Mouse (Mus musculus) hindbrain, embryonic 16.5 days (tissue): ENCODE results near the gene Plxnb2. TPM values are rescaled to one million over a fixed set of nuclear protein-coding genes. Genes with fewer than 3 reads are reported as not detected.
A peak's percentile ranks its signal among the peaks of the same experiment; 100 is the strongest.

Experiments used
- ATAC-seq: fragments of 200-750 bp; cut with Nextera tagmentation; 2 replicates; pipeline ENCODE4 v1.8.0; 2017; ENCODE audit warnings: moderate TSS enrichment, moderate library complexity
- H3K27ac ChIP-seq: fragments of 300-500 bp; sonication (generic); 2 replicates; pipeline ENCODE4 v1.5.1; 2014; ENCODE audit warnings: low read depth, mild to moderate bottlenecking, control low read depth, low read length, moderate library complexity
- H3K27me3 ChIP-seq: fragments of 300-500 bp; sonication (generic); replicated peaks from 2 replicates; pipeline ENCODE4 v1.6.1; 2014; ENCODE audit warnings: low read length; ENCODE audit not compliant: control insufficient read depth, insufficient read depth
- H3K36me3 ChIP-seq: fragments of 300-500 bp; sonication (generic); 2 replicates; pipeline ENCODE4 v1.6.1; 2014; ENCODE audit warnings: mild to moderate bottlenecking, low read length, moderate library complexity, mixed read lengths; ENCODE audit not compliant: control insufficient read depth, insufficient read depth
- H3K4me1 ChIP-seq: fragments of 300-500 bp; sonication (generic); 2 replicates; pipeline ENCODE4 v1.6.1; 2014; ENCODE audit warnings: low read depth, low read length; ENCODE audit not compliant: control insufficient read depth, insufficient read depth
- H3K4me2 ChIP-seq: fragments of 300-500 bp; sonication (generic); 2 replicates; pipeline ENCODE4 v1.6.1; 2014; ENCODE audit warnings: mild to moderate bottlenecking, low read length, control low read depth, moderate library complexity
- H3K4me3 ChIP-seq: fragments of 300-500 bp; sonication (generic); 2 replicates; pipeline ENCODE4 v1.5.1; 2014; ENCODE audit warnings: mild to moderate bottlenecking, low read length, control low read depth, moderate library complexity
- H3K9ac ChIP-seq: fragments of 300-500 bp; sonication (generic); 2 replicates; pipeline ENCODE4 v1.6.1; 2014; ENCODE audit warnings: low read depth, mild to moderate bottlenecking, control low read depth, low read length, moderate library complexity
- H3K9me3 ChIP-seq: fragments of 300-500 bp; sonication (generic); 2 replicates; pipeline ENCODE4 v1.6.1; 2014; ENCODE audit warnings: mild to moderate bottlenecking, low read length, moderate library complexity; ENCODE audit not compliant: control insufficient read depth
- WGBS: fragments of 180-500 bp; shearing (Covaris S2); extraction: QIAGEN DNeasy Blood & Tissue Kit; methylation state at CpG from one replicate; pipeline ENCODE4 v1.1.7; 2014; 5-methylcytosine and 5-hydroxymethylcytosine counted together
- polyA plus RNA-seq: library from polyadenylated mRNA; unstranded; fragments of >200 nt; fragmentation: Nextera tagmentation; extraction: Ambion mirVana; gene quantifications from 2 replicates; pipeline ENCODE4 v1.2.1, GENCODE M21; 2015

Gene Plxnb2
- polyA plus RNA-seq, 1 experiment from 2014 or later: 85.2 TPM

DNA sequence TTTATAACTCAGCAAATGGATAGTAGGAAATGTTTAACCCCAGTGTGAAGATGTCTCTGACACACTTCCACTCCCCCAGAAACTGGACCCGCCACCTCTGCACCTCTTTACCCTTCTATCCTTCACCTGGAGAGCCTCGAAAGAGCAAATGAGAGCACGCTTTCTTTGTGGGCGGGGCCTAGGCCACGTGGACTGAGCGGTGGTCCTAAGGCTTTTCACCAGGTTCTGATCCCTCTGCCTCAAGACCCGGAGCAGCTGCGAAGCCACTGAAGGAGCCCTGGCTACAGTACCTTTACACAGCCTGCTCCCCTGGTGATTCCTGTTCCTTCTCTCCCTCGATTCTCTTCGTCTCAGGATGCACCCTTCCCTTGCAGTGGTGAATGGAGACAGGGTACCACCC, 33.1 kb downstream of the Plxnb2 start:
- peak overlapping the region; percentile 83 for H3K4me3 ChIP-seq
- H3K4me1 ChIP-seq: peaks cover 37% of the 10 kb centered on the region
- 20% methylated on average over 10 of the region's 10 CpGs for WGBS
- H3K27ac ChIP-seq: no peak overlapping the region
- ATAC-seq: no peak
- no peaks in the 10 kb centered on the region for H3K9me3 ChIP-seq
- H3K27me3 ChIP-seq: no peaks in the 10 kb centered on the region
- H3K9ac ChIP-seq: peak overlapping the region; percentile 64
- H3K36me3 ChIP-seq: peaks cover 3% of the 10 kb centered on the region
- H3K4me2 ChIP-seq: peak overlapping the region; percentile 90

DNA sequence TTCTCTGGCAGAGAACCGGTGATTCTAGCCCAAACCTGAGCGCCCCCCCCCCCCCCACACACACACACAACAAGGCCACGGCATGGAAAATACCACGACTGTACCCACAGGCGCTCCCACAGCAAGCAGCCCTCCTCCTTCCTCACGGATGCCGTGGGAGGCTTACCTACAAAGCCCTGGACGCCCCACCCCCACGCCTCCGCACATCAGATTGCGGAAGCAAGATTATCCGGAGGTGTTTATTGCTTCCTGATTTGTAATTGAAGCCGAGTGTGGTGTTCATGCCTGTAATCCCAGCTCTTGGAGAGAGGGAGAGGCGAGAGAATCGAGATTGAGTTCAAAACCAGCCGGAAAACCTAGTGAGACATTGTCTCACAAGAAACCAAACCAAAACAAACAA, 33.6 kb downstream of the Plxnb2 start:
- H3K4me2 ChIP-seq: peak overlapping the region; percentile 90
- no peaks in the 10 kb centered on the region for H3K9me3 ChIP-seq
- no peaks in the 10 kb centered on the region for H3K27me3 ChIP-seq
- H3K4me3 ChIP-seq: peak overlapping the region; percentile 83
- 8% methylated on average over 14 of the region's 16 CpGs for WGBS
- peaks cover 3% of the 10 kb centered on the region for H3K36me3 ChIP-seq
- peaks cover 33% of the 10 kb centered on the region for H3K4me1 ChIP-seq
- H3K9ac ChIP-seq: peak overlapping the region; percentile 64
- peak; percentile 2; the same call in 1 of the 2 replicates for ATAC-seq
- peak overlapping the region; percentile 67 for H3K27ac ChIP-seq

DNA sequence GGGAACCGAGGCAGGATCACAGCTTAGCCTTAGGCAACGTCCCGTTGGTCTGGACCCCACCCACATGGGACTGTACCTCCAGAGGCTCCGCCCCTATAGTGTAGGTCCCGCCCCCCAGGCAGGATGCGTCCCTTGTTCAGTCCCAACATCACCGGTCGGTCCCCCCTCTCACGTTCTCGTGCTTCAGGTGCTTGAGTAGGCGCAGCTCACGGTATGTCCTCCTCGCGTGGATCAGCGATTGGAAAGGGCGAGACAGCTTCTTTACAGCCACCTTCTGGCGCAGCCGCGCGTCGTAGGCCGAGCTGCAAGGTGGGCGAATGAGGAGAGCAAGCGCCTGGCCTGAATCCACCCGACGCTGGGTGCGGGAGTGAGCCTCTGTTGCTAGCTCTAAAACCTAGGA, 34.1 kb downstream of the Plxnb2 start:
- peak; percentile 51 for ATAC-seq

DNA sequence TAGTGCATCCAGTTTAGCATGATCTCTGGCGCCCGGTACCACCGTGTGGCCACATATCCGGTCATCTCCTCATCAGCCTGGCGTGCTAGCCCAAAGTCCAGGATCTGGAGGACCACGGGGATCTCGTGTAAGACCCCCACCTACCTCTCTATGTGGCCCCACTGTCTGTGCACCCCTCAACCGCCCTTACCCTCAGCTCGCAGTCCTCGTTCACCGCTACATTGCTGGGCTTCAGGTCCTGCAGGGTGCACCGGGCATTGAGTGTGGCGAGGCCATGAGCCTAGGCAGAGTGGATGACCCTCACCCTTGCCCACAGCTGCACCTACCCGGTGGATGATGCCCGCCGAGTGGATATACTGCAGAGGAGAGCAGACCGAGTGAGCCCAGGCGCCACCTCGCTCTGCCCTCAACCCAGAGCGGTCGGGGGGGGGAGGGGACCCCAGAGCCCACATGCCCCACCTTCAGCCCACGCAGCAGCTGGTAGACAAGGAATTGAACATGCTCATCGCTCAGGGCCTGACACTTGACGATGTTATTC, 34.7 kb downstream of the Plxnb2 start:
- no peak; the same call in 1 of the 2 replicates for ATAC-seq
- Histone ChIP-seq H3K9me3 (no peaks in the 10 kb centered on the region), H3K4me1 (peaks cover 33% of the 10 kb centered on the region), H3K9ac (peak overlapping the region; percentile 64), H3K36me3 (peaks cover 3% of the 10 kb centered on the region), H3K4me2 (peak overlapping the region; percentile 90), H3K27ac (no peak overlapping the region), H3K4me3 (peak overlapping the region; percentile 83), H3K27me3 (no peaks in the 10 kb centered on the region)
- 78% methylated on average over 24 of the region's 24 CpGs for WGBS

More for the DNA sequence above, 34.1 kb downstream of the Plxnb2 start:
- Histone ChIP-seq H3K27ac (peak overlapping the region; percentile 67), H3K4me2 (peak overlapping the region; percentile 90), H3K36me3 (peaks cover 3% of the 10 kb centered on the region), H3K4me3 (peak overlapping the region; percentile 83), H3K27me3 (no peaks in the 10 kb centered on the region), H3K4me1 (peaks cover 32% of the 10 kb centered on the region), H3K9ac (peak overlapping the region; percentile 64), H3K9me3 (no peaks in the 10 kb centered on the region)
- WGBS: 3% methylated on average over 27 of the region's 27 CpGs

DNA sequence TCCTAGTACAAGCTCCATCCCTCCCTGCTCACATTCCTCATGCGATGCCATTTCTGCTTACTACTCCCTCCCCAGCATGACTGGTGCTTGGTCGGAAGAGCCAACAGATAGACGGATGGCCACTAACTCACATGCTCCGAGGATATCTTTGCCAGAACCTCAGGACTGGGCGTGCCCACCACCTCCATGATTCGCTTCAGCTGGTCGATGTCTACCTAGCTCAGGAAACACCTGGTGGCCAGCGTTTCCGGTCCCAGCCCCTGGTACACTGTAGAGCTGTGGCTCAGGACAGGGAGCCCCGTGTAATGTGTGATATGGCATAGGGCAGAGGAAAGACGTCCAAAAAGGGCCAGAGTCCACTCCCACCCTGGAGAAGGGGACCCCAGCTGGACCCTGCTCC, 35.6 kb downstream of the Plxnb2 start:
- H3K9me3 ChIP-seq: no peaks in the 10 kb centered on the region
- peaks cover 3% of the 10 kb centered on the region for H3K36me3 ChIP-seq
- no peak overlapping the region for H3K4me2 ChIP-seq
- H3K9ac ChIP-seq: no peak overlapping the region
- H3K27ac ChIP-seq: no peak overlapping the region
- peaks cover 38% of the 10 kb centered on the region for H3K4me1 ChIP-seq
- H3K4me3 ChIP-seq: no peak overlapping the region
- no peak for ATAC-seq
- WGBS: 96% methylated on average over 11 of the region's 11 CpGs
- no peaks in the 10 kb centered on the region; the same call in 1 of the 2 replicates for H3K27me3 ChIP-seq

DNA sequence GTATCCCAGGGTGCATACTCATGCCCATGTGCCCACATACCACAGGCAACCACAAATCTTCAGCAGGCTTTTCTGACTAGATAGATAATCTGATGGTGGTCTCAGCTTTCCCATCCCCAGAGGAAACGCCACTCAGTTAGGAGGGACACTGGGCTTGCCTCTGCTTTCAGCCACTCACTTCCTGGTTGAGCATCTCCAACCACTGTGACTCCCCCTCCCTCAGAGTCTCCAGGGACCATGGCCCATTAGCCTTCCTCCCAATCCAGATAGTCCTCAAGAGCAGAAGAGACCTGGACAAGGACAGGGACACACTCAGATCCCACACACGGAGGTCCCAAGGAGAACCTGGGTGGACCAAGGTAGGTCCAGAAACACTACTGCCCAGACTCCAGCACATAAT, 37.5 kb downstream of the Plxnb2 start:
- Histone ChIP-seq H3K4me1 (peaks cover 32% of the 10 kb centered on the region), H3K4me2 (no peak overlapping the region), H3K9me3 (no peaks in the 10 kb centered on the region), H3K4me3 (no peak overlapping the region), H3K27ac (no peak overlapping the region), H3K27me3 (peaks cover 5% of the 10 kb centered on the region; the same call in 1 of the 2 replicates), H3K9ac (no peak overlapping the region), H3K36me3 (peaks cover 3% of the 10 kb centered on the region)
- 89% methylated on average over 2 of the region's 2 CpGs for WGBS
- ATAC-seq: no peak

DNA sequence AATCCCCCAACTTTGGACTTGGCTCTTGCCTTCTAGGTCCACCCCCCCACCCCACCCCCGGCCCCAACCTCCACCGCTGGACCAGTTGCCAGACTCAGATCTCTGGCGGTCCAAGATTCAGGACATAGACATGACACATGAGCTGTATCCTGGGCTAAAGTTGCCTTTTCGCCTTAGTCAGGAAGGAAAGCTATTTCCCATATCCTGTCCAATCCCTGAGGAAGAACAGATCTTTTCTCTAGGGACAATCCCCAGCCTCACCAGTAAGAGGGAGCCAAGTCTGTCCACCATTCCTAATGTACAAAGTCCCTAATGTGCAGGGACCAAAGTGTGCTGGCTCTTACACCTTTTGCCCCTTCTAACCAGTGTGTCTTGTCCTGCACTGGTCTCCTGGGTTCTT, 38.7 kb downstream of the Plxnb2 start:
- H3K4me1 ChIP-seq: peaks cover 21% of the 10 kb centered on the region
- peaks cover 5% of the 10 kb centered on the region; the same call in 1 of the 2 replicates for H3K27me3 ChIP-seq
- no peaks in the 10 kb centered on the region for H3K9me3 ChIP-seq
- H3K36me3 ChIP-seq: peaks cover 3% of the 10 kb centered on the region
- no peak for ATAC-seq
- H3K27ac ChIP-seq: no peak overlapping the region
- 68% methylated on average over 4 of the region's 4 CpGs for WGBS
- no peak overlapping the region for H3K9ac ChIP-seq
- H3K4me2 ChIP-seq: no peak overlapping the region
- no peak overlapping the region for H3K4me3 ChIP-seq

DNA sequence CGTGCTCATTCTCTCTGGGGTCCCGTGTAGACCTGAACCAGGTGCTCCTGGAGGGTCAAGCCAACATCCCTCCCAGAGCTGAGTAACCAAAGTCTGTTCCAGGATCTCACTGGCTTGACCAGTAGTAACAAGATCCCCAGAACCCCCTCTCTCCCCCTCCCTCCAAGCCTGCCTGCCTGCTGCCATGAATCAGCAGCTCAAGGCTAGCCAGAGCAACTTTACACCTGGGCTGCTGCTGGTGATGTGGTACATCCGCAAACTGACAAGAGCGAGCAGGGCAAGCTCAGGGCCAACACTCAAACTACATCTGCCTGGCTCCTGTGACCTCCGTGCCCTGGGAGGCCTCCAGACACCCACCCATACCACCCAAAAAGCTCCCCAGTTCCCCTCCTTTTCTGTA, 39.1 kb downstream of the Plxnb2 start:
- Histone ChIP-seq H3K4me1 (peaks cover 19% of the 10 kb centered on the region), H3K9ac (no peak overlapping the region), H3K4me3 (no peak overlapping the region), H3K27ac (no peak overlapping the region), H3K4me2 (no peak overlapping the region), H3K27me3 (peaks cover 5% of the 10 kb centered on the region; the same call in 1 of the 2 replicates), H3K9me3 (no peaks in the 10 kb centered on the region), H3K36me3 (peaks cover 3% of the 10 kb centered on the region)
- WGBS: 27% methylated on average over 5 of the region's 5 CpGs
- no peak for ATAC-seq

DNA sequence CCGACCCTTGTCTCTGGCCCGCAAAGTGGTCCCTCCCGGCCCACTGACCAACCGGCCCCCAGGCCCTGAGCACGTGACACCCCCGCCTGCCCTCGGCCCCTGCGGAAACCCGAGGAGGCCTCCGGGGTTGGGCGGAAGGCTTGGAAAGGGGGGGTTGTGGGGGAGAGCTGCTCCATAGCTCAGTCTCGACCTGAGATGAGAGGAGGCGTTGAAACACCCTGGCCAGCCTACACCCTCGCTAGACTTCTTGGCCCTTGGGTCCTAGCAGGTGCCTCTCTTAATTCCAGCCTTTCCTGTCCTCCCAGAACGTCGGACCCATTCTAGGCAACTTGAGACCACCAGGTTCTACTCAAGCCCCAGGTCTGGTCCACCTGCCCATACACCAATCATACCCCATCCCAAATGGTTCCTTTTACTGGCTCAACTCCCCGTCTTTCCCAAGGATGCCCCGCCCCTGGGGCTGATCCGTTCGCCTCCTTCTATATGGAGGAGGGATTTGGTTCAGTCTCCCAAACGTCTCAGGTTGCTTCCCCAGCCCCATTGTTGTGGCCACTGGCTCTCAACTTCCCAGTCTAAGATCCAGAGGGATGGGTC, 39.8 kb downstream of the Plxnb2 start, which contains the start of gene Mapk12:
Mapk12 (minus strand) TSS at position 45 of the 594 bp plus-strand sequence.
- peak; percentile 52 for ATAC-seq
- peak within 1 kb of the TSS; percentile 85 for H3K4me2 ChIP-seq
- under 1% methylated on average over 21 of the region's 21 CpGs for WGBS
- peak within 1 kb of the TSS; percentile 61 for H3K9ac ChIP-seq
- peaks cover 3% of the 10 kb centered on the region for H3K36me3 ChIP-seq
- H3K4me1 ChIP-seq: peaks cover 13% of the 10 kb centered on the region
- H3K27me3 ChIP-seq: peaks cover 5% of the 10 kb centered on the region; the same call in 1 of the 2 replicates
- H3K9me3 ChIP-seq: no peaks in the 10 kb centered on the region
- H3K4me3 ChIP-seq: peak within 1 kb of the TSS; percentile 48
- H3K27ac ChIP-seq: no peak within 1 kb of the TSS
